Mouse (Mus musculus) ES-Bruce4 (cell line): ENCODE results near the gene Gse1. TPM values are rescaled to one million over a fixed set of nuclear protein-coding genes. Genes with fewer than 3 reads are reported as not detected.

Experiments
- H3K27ac ChIP-seq: 2 replicates; pipeline ENCODE4 v1.5.1; 2012; ENCODE audit warnings: low read length, inconsistent platforms; ENCODE audit not compliant: insufficient read depth
- H3K27me3 ChIP-seq: 2 replicates; pipeline ENCODE4 v1.6.1; 2012; ENCODE audit warnings: mild to moderate bottlenecking, low read length, inconsistent platforms; ENCODE audit not compliant: control insufficient read depth, poor library complexity, insufficient read depth, severe bottlenecking
- H3K36me3 ChIP-seq: 2 replicates; pipeline ENCODE4 v1.6.1; 2012; ENCODE audit warnings: inconsistent platforms, mild to moderate bottlenecking, low read length, moderate library complexity; ENCODE audit not compliant: control insufficient read depth, poor library complexity, insufficient read depth, severe bottlenecking
- H3K4me1 ChIP-seq: one replicate; pipeline ENCODE4 v1.8.1; 2011; ENCODE audit warnings: low read length; ENCODE audit not compliant: control insufficient read depth, insufficient read depth
- H3K4me3 ChIP-seq: 2 replicates; pipeline ENCODE4 v1.5.1; 2011; ENCODE audit warnings: low read depth, mild to moderate bottlenecking, low read length
- H3K9ac ChIP-seq: 2 replicates; pipeline ENCODE4 v1.6.1; 2012; ENCODE audit warnings: low read depth, mild to moderate bottlenecking, inconsistent platforms; ENCODE audit not compliant: poor library complexity, severe bottlenecking
- H3K9me3 ChIP-seq: replicated peaks from 2 replicates; pipeline ENCODE4 v1.6.1; 2012; ENCODE audit warnings: mild to moderate bottlenecking, low read length, inconsistent platforms; ENCODE audit not compliant: control insufficient read depth, poor library complexity, insufficient read depth, severe bottlenecking
- CTCF ChIP-seq: IDR thresholded peaks from one replicate; pipeline ENCODE4 v1.8.1; 2011; ENCODE audit warnings: low read depth, low read length
- EP300 ChIP-seq: IDR thresholded peaks from 2 replicates; pipeline ENCODE4 v1.6.1; 2011; ENCODE audit warnings: low read depth, low read length; ENCODE audit not compliant: insufficient read depth
- POLR2A ChIP-seq: IDR thresholded peaks from one replicate; pipeline ENCODE4 v1.8.1; 2011; ENCODE audit warnings: low read length; ENCODE audit not compliant: insufficient read depth
- polyA plus RNA-seq: library from polyadenylated mRNA; stranded (reverse); fragments of >200 nt; gene quantifications from 2 replicates; pipeline ENCODE4 v1.2.4, GENCODE M21; 2011; ENCODE audit warnings: low read depth; ENCODE audit not compliant: missing spikeins, insufficient read depth, insufficient read length

The Gse1 gene
- polyA plus RNA-seq, 1 experiment, result 31.8 TPM

- Histone ChIP-seq H3K4me1 (peaks cover 3% of the 10 kb centered on the region), H3K27ac (no peak overlapping the region), H3K4me3 (no peak overlapping the region), H3K27me3 (no peaks in the 10 kb centered on the region), H3K9me3 (no peaks in the 10 kb centered on the region), H3K36me3 (peaks cover 89% of the 10 kb centered on the region), H3K9ac (no peak overlapping the region)
- no peak for TF ChIP-seq EP300
- TF ChIP-seq CTCF, result no peak
- TF ChIP-seq POLR2A, result no peak
Observed at GRCm38 (mm10) chr8:120574941-120575340, 346.7 kb downstream of the Gse1 start.

- Histone ChIP-seq H3K27ac (no peak overlapping the region), H3K9me3 (no peaks in the 10 kb centered on the region), H3K4me1 (peaks cover 3% of the 10 kb centered on the region), H3K27me3 (no peaks in the 10 kb centered on the region), H3K4me3 (no peak overlapping the region), H3K9ac (no peak overlapping the region), H3K36me3 (peaks cover 95% of the 10 kb centered on the region)
- TF ChIP-seq POLR2A (no peak), CTCF (no peak), EP300 (no peak)
Observed at GRCm38 (mm10) chr8:120575801-120576200, 347.5 kb downstream of the Gse1 start.

DNA sequence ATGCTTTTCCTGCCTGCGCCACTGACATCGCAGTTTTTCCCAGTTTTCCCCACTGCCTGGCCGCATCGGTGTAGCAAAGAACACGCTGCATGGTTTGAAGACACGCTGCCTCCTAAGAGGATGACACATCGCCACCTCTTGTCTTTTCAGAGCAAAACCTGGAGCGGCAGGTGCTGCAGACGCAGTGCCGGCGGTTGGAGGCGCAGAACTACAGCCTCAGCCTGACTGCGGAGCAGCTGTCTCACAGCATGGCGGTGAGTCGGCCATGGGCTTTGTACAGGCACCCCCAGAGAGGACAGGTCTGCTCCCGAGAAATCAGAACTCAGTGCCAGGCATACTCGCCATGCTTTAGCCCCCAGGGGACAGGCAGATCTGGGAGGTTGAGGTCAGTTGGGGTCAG, 349.6 kb downstream of the Gse1 start:
- Histone ChIP-seq H3K9me3 (no peaks in the 10 kb centered on the region), H3K4me3 (no peak overlapping the region), H3K9ac (no peak overlapping the region), H3K4me1 (peaks cover 3% of the 10 kb centered on the region), H3K27ac (no peak overlapping the region), H3K27me3 (no peaks in the 10 kb centered on the region), H3K36me3 (peaks cover 78% of the 10 kb centered on the region)
- TF ChIP-seq EP300 (no peak), CTCF (no peak), POLR2A (no peak)

GRCm38 (mm10) chr8:120580336-120581000, 352.2 kb downstream of the Gse1 start:
- no peak for TF ChIP-seq POLR2A
- TF ChIP-seq CTCF, result no peak
- TF ChIP-seq EP300, result no peak
- H3K4me1 ChIP-seq, result no peaks in the 10 kb centered on the region
- peaks cover 53% of the 10 kb centered on the region for H3K36me3 ChIP-seq
- H3K9ac ChIP-seq, result no peak overlapping the region
- H3K4me3 ChIP-seq, result no peak overlapping the region
- H3K27me3 ChIP-seq, result no peaks in the 10 kb centered on the region
- no peak overlapping the region for H3K27ac ChIP-seq
- no peaks in the 10 kb centered on the region for H3K9me3 ChIP-seq

- no peaks in the 10 kb centered on the region for H3K27me3 ChIP-seq
- no peaks in the 10 kb centered on the region for H3K9me3 ChIP-seq
- H3K36me3 ChIP-seq, result peaks cover 45% of the 10 kb centered on the region
- no peak overlapping the region for H3K4me3 ChIP-seq
- H3K9ac ChIP-seq, result no peak overlapping the region
- H3K4me1 ChIP-seq, result no peaks in the 10 kb centered on the region
- H3K27ac ChIP-seq, result no peak overlapping the region
- no peak for TF ChIP-seq EP300
- no peak for TF ChIP-seq CTCF
- TF ChIP-seq POLR2A, result no peak
Observed at GRCm38 (mm10) chr8:120581329-120581728, 353.1 kb downstream of the Gse1 start.

DNA sequence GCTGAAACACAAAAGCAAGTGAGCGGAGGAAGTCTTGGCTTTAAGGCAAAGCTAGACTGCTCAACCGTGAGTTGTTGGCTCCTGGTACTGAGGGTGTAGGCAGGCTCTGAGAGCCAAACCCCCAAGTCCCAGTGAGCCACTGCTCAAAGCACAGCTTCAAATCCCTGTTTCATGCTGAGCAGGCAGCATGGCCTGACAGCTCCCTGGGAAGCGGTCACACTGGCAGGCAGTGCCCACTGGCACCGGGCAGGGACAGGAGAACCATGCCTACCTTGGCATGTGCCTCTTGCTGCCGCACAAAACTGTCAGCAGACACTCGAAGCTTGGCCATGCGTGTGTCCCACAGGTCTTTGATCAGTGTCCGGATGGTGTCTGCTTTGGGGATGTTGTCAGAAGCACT, 353.6 kb downstream of the Gse1 start:
- H3K27ac ChIP-seq, result no peak overlapping the region
- no peak overlapping the region for H3K9ac ChIP-seq
- H3K4me3 ChIP-seq, result no peak overlapping the region
- no peaks in the 10 kb centered on the region for H3K9me3 ChIP-seq
- H3K36me3 ChIP-seq, result peaks cover 44% of the 10 kb centered on the region
- no peaks in the 10 kb centered on the region for H3K27me3 ChIP-seq
- H3K4me1 ChIP-seq, result no peaks in the 10 kb centered on the region
- TF ChIP-seq EP300 (no peak), CTCF (no peak), POLR2A (no peak)

GRCm38 (mm10) chr8:120585521-120585920, 357.3 kb downstream of the Gse1 start:
- Histone ChIP-seq H3K27ac (no peak overlapping the region), H3K4me3 (no peak overlapping the region), H3K9me3 (no peaks in the 10 kb centered on the region), H3K9ac (no peak overlapping the region), H3K4me1 (no peaks in the 10 kb centered on the region), H3K36me3 (peaks cover 10% of the 10 kb centered on the region), H3K27me3 (no peaks in the 10 kb centered on the region)
- no peak for TF ChIP-seq CTCF
- TF ChIP-seq POLR2A, result no peak
- no peak for TF ChIP-seq EP300
